Mouse (Mus musculus): ENCODE results near the gene Foxi2. TPM values are rescaled to one million over a fixed set of nuclear protein-coding genes. Genes with fewer than 3 reads are reported as not detected.

Foxi2 gene
- polyA plus RNA-seq, 1 experiment from 2014 or later: 0.71 TPM

GRCm38 (mm10) chr7:135395242-135395641 is 14.9 kb upstream of the Foxi2 start:
- Histone ChIP-seq H3K36me3 (ENCODE audit: control insufficient read depth, insufficient read depth, low read length) (no peaks in the 10 kb centered on the region), H3K9ac (ENCODE audit: low read length) (no peak overlapping the region), H3K4me3 (ENCODE audit: low read depth, low read length) (no peak overlapping the region), H3K27me3 (ENCODE audit: control insufficient read depth, insufficient read depth, low read length) (no peaks in the 10 kb centered on the region), H3K4me1 (ENCODE audit: control insufficient read depth, insufficient read depth, low read length) (no peaks in the 10 kb centered on the region), H3K4me2 (ENCODE audit: low read depth, severe bottlenecking) (no peak overlapping the region), H3K27ac (replicated peaks; ENCODE audit: low read depth, low read length) (no peak overlapping the region), H3K9me3 (ENCODE audit: control insufficient read depth, low read length) (no peaks in the 10 kb centered on the region)
- DNase-seq (ENCODE audit: low spot score) (no peak), ATAC-seq (ENCODE audit: insufficient number of reproducible peaks, low FRiP score, low TSS enrichment, low read depth) (no peak)

- H3K27me3 ChIP-seq (ENCODE audit: control insufficient read depth, insufficient read depth, low read length): no peaks in the 10 kb centered on the region
- H3K27ac ChIP-seq (replicated peaks; ENCODE audit: low read depth, low read length): no peak overlapping the region
- ATAC-seq (ENCODE audit: insufficient number of reproducible peaks, low FRiP score, low TSS enrichment, low read depth) (no peak), DNase-seq (ENCODE audit: low spot score) (no peak)
- WGBS: 64% methylated on average over 6 of the region's 6 CpGs
- H3K4me1 ChIP-seq (ENCODE audit: control insufficient read depth, insufficient read depth, low read length): no peaks in the 10 kb centered on the region
- H3K4me3 ChIP-seq (ENCODE audit: low read depth, low read length): no peak overlapping the region
- H3K9ac ChIP-seq (ENCODE audit: low read length): no peak overlapping the region
- no peaks in the 10 kb centered on the region for H3K36me3 ChIP-seq (ENCODE audit: control insufficient read depth, insufficient read depth, low read length)
- no peaks in the 10 kb centered on the region for H3K9me3 ChIP-seq (ENCODE audit: control insufficient read depth, low read length)
- H3K4me2 ChIP-seq (ENCODE audit: low read depth, severe bottlenecking): no peak overlapping the region
Observed at GRCm38 (mm10) chr7:135397096-135397495, 13.0 kb upstream of the Foxi2 start.

GRCm38 (mm10) chr7:135397874-135398273 is 12.2 kb upstream of the Foxi2 start:
- Histone ChIP-seq H3K9ac (ENCODE audit: low read length) (no peak overlapping the region), H3K4me2 (ENCODE audit: low read depth, severe bottlenecking) (no peak overlapping the region), H3K27me3 (ENCODE audit: control insufficient read depth, insufficient read depth, low read length) (no peaks in the 10 kb centered on the region), H3K4me1 (ENCODE audit: control insufficient read depth, insufficient read depth, low read length) (no peaks in the 10 kb centered on the region), H3K27ac (replicated peaks; ENCODE audit: low read depth, low read length) (no peak overlapping the region), H3K9me3 (ENCODE audit: control insufficient read depth, low read length) (no peaks in the 10 kb centered on the region), H3K4me3 (ENCODE audit: low read depth, low read length) (no peak overlapping the region), H3K36me3 (ENCODE audit: control insufficient read depth, insufficient read depth, low read length) (no peaks in the 10 kb centered on the region)
- WGBS: 44% methylated on average over 5 of the region's 5 CpGs
- DNase-seq (ENCODE audit: low spot score): no peak
- no peak for ATAC-seq (ENCODE audit: insufficient number of reproducible peaks, low FRiP score, low TSS enrichment, low read depth)

- no peaks in the 10 kb centered on the region for H3K9me3 ChIP-seq (ENCODE audit: control insufficient read depth, low read length)
- DNase-seq (ENCODE audit: low spot score) (peak; percentile 85), ATAC-seq (ENCODE audit: insufficient number of reproducible peaks, low FRiP score, low TSS enrichment, low read depth) (no peak)
- no peak overlapping the region for H3K4me2 ChIP-seq (ENCODE audit: low read depth, severe bottlenecking)
- no peak overlapping the region for H3K4me3 ChIP-seq (ENCODE audit: low read depth, low read length)
- no peak overlapping the region for H3K27ac ChIP-seq (replicated peaks; ENCODE audit: low read depth, low read length)
- H3K36me3 ChIP-seq (ENCODE audit: control insufficient read depth, insufficient read depth, low read length): no peaks in the 10 kb centered on the region
- H3K27me3 ChIP-seq (ENCODE audit: control insufficient read depth, insufficient read depth, low read length): 0 out of 2 replicates have a peak, but pooled peaks cover 2% of the 10 kb centered on the region
- no peak overlapping the region for H3K9ac ChIP-seq (ENCODE audit: low read length)
- WGBS: 10% methylated on average over 5 of the region's 5 CpGs
- H3K4me1 ChIP-seq (ENCODE audit: control insufficient read depth, insufficient read depth, low read length): no peaks in the 10 kb centered on the region
Observed at GRCm38 (mm10) chr7:135403416-135403815, 6.7 kb upstream of the Foxi2 start.

- Histone ChIP-seq H3K4me2 (ENCODE audit: low read depth, severe bottlenecking) (no peak overlapping the region), H3K4me3 (ENCODE audit: low read depth, low read length) (no peak overlapping the region), H3K9ac (ENCODE audit: low read length) (no peak overlapping the region), H3K36me3 (ENCODE audit: control insufficient read depth, insufficient read depth, low read length) (no peaks in the 10 kb centered on the region), H3K27me3 (ENCODE audit: control insufficient read depth, insufficient read depth, low read length) (peaks cover 27% of the 10 kb centered on the region), H3K27ac (replicated peaks; ENCODE audit: low read depth, low read length) (no peak overlapping the region), H3K4me1 (ENCODE audit: control insufficient read depth, insufficient read depth, low read length) (no peaks in the 10 kb centered on the region), H3K9me3 (ENCODE audit: control insufficient read depth, low read length) (no peaks in the 10 kb centered on the region)
- DNase-seq (ENCODE audit: low spot score) (no peak), ATAC-seq (ENCODE audit: insufficient number of reproducible peaks, low FRiP score, low TSS enrichment, low read depth) (no peak)
- WGBS: 76% methylated on average over 3 of the region's 3 CpGs
Observed at GRCm38 (mm10) chr7:135406761-135407160, 3.3 kb upstream of the Foxi2 start.

GRCm38 (mm10) chr7:135408501-135408900 is 1.6 kb upstream of the Foxi2 start:
- H3K27me3 ChIP-seq (ENCODE audit: control insufficient read depth, insufficient read depth, low read length): peaks cover 40% of the 10 kb centered on the region
- H3K27ac ChIP-seq (replicated peaks; ENCODE audit: low read depth, low read length): no peak overlapping the region
- H3K4me2 ChIP-seq (ENCODE audit: low read depth, severe bottlenecking): no peak overlapping the region
- DNase-seq (ENCODE audit: low spot score): no peak
- H3K9me3 ChIP-seq (ENCODE audit: control insufficient read depth, low read length): no peaks in the 10 kb centered on the region
- no peak overlapping the region for H3K9ac ChIP-seq (ENCODE audit: low read length)
- H3K4me3 ChIP-seq (ENCODE audit: low read depth, low read length): no peak overlapping the region
- no peak for ATAC-seq (ENCODE audit: insufficient number of reproducible peaks, low FRiP score, low TSS enrichment, low read depth)
- 57% methylated on average over 3 of the region's 3 CpGs for WGBS
- H3K36me3 ChIP-seq (ENCODE audit: control insufficient read depth, insufficient read depth, low read length): no peaks in the 10 kb centered on the region
- H3K4me1 ChIP-seq (ENCODE audit: control insufficient read depth, insufficient read depth, low read length): no peaks in the 10 kb centered on the region

- H3K9me3 ChIP-seq (ENCODE audit: control insufficient read depth, low read length): no peaks in the 10 kb centered on the region
- 50% methylated on average over 6 of the region's 6 CpGs for WGBS
- no peaks in the 10 kb centered on the region for H3K36me3 ChIP-seq (ENCODE audit: control insufficient read depth, insufficient read depth, low read length)
- peaks cover 40% of the 10 kb centered on the region for H3K27me3 ChIP-seq (ENCODE audit: control insufficient read depth, insufficient read depth, low read length)
- no peak overlapping the region for H3K4me2 ChIP-seq (ENCODE audit: low read depth, severe bottlenecking)
- ATAC-seq (ENCODE audit: insufficient number of reproducible peaks, low FRiP score, low TSS enrichment, low read depth) (no peak), DNase-seq (ENCODE audit: low spot score) (no peak)
- no peak overlapping the region for H3K9ac ChIP-seq (ENCODE audit: low read length)
- H3K27ac ChIP-seq (replicated peaks; ENCODE audit: low read depth, low read length): no peak overlapping the region
- no peaks in the 10 kb centered on the region for H3K4me1 ChIP-seq (ENCODE audit: control insufficient read depth, insufficient read depth, low read length)
- H3K4me3 ChIP-seq (ENCODE audit: low read depth, low read length): no peak overlapping the region
Observed at GRCm38 (mm10) chr7:135412357-135412756, 2.2 kb downstream of the Foxi2 start.

- H3K4me2 ChIP-seq (ENCODE audit: low read depth, severe bottlenecking): no peak overlapping the region
- no peak overlapping the region for H3K27ac ChIP-seq (replicated peaks; ENCODE audit: low read depth, low read length)
- H3K4me1 ChIP-seq (ENCODE audit: control insufficient read depth, insufficient read depth, low read length): no peaks in the 10 kb centered on the region
- DNase-seq (ENCODE audit: low spot score): no peak
- WGBS: 91% methylated on average over 6 of the region's 6 CpGs
- no peak overlapping the region for H3K4me3 ChIP-seq (ENCODE audit: low read depth, low read length)
- no peaks in the 10 kb centered on the region for H3K36me3 ChIP-seq (ENCODE audit: control insufficient read depth, insufficient read depth, low read length)
- H3K9ac ChIP-seq (ENCODE audit: low read length): no peak overlapping the region
- ATAC-seq (ENCODE audit: insufficient number of reproducible peaks, low FRiP score, low TSS enrichment, low read depth): no peak
- H3K27me3 ChIP-seq (ENCODE audit: control insufficient read depth, insufficient read depth, low read length): no peaks in the 10 kb centered on the region
- H3K9me3 ChIP-seq (ENCODE audit: control insufficient read depth, low read length): no peaks in the 10 kb centered on the region
Observed at GRCm38 (mm10) chr7:135428840-135429239, 18.7 kb downstream of the Foxi2 start.

- no peak overlapping the region for H3K4me3 ChIP-seq (ENCODE audit: low read depth, low read length)
- no peak for DNase-seq (ENCODE audit: low spot score)
- H3K36me3 ChIP-seq (ENCODE audit: control insufficient read depth, insufficient read depth, low read length): no peaks in the 10 kb centered on the region
- no peak overlapping the region for H3K4me2 ChIP-seq (ENCODE audit: low read depth, severe bottlenecking)
- H3K4me1 ChIP-seq (ENCODE audit: control insufficient read depth, insufficient read depth, low read length): no peaks in the 10 kb centered on the region
- no peaks in the 10 kb centered on the region for H3K27me3 ChIP-seq (ENCODE audit: control insufficient read depth, insufficient read depth, low read length)
- WGBS: 47% methylated on average over 2 of the region's 2 CpGs
- no peak overlapping the region for H3K27ac ChIP-seq (replicated peaks; ENCODE audit: low read depth, low read length)
- H3K9me3 ChIP-seq (ENCODE audit: control insufficient read depth, low read length): no peaks in the 10 kb centered on the region
- H3K9ac ChIP-seq (ENCODE audit: low read length): no peak overlapping the region
- ATAC-seq (ENCODE audit: insufficient number of reproducible peaks, low FRiP score, low TSS enrichment, low read depth): no peak
Observed at GRCm38 (mm10) chr7:135430903-135431302, 20.8 kb downstream of the Foxi2 start.
